Mouse (Mus musculus): ENCODE measurements around the gene Gnai1.

Gene Gnai1

GRCm38 (mm10) chr5:18273291-18274284 lies 86.6 kb downstream of the Gnai1 start:
- Histone ChIP-seq H3K4me1 (replicated peaks; ENCODE audit: low read depth, low read length) (no peaks in the 10 kb centered on the region; the same call in 1 of the 2 replicates), H3K27me3 (ENCODE audit: insufficient read depth, low read length) (no peaks in the 10 kb centered on the region), H3K36me3 (ENCODE audit: insufficient read depth, low read length) (no peaks in the 10 kb centered on the region), H3K9me3 (ENCODE audit: low read length) (no peaks in the 10 kb centered on the region), H3K4me3 (replicated peaks; ENCODE audit: low read length) (no peak overlapping the region)
- no peak for TF ChIP-seq CTCF (conservative IDR thresholded peaks at IDR 0.05; ENCODE audit: low read length)
- TF ChIP-seq POU5F1 (IDR thresholded peaks at IDR 0.05; ENCODE audit: borderline replicate concordance, low read length): no peak
- no peak for TF ChIP-seq NANOG (IDR thresholded peaks at IDR 0.05; ENCODE audit: borderline replicate concordance, low read length)

- peaks cover 6% of the 10 kb centered on the region for H3K9me3 ChIP-seq (ENCODE audit: low read length)
- H3K4me1 ChIP-seq (replicated peaks; ENCODE audit: low read depth, low read length): no peaks in the 10 kb centered on the region
- H3K27me3 ChIP-seq (ENCODE audit: insufficient read depth, low read length): no peaks in the 10 kb centered on the region
- TF ChIP-seq NANOG (IDR thresholded peaks at IDR 0.05; ENCODE audit: borderline replicate concordance, low read length) (no peak), CTCF (conservative IDR thresholded peaks at IDR 0.05; ENCODE audit: low read length) (no peak), POU5F1 (IDR thresholded peaks at IDR 0.05; ENCODE audit: borderline replicate concordance, low read length) (no peak)
- H3K36me3 ChIP-seq (ENCODE audit: insufficient read depth, low read length): no peaks in the 10 kb centered on the region
- no peak overlapping the region for H3K4me3 ChIP-seq (replicated peaks; ENCODE audit: low read length)
Observed at GRCm38 (mm10) chr5:18250379-18251017, 109.7 kb downstream of the Gnai1 start.

GRCm38 (mm10) chr5:18249132-18249531 lies 111.0 kb downstream of the Gnai1 start:
- TF ChIP-seq NANOG (IDR thresholded peaks at IDR 0.05; ENCODE audit: borderline replicate concordance, low read length) (no peak), POU5F1 (IDR thresholded peaks at IDR 0.05; ENCODE audit: borderline replicate concordance, low read length) (no peak), CTCF (conservative IDR thresholded peaks at IDR 0.05; ENCODE audit: low read length) (no peak)
- no peaks in the 10 kb centered on the region for H3K4me1 ChIP-seq (replicated peaks; ENCODE audit: low read depth, low read length)
- H3K36me3 ChIP-seq (ENCODE audit: insufficient read depth, low read length): no peaks in the 10 kb centered on the region
- H3K9me3 ChIP-seq (ENCODE audit: low read length): peaks cover 6% of the 10 kb centered on the region
- no peak overlapping the region for H3K4me3 ChIP-seq (replicated peaks; ENCODE audit: low read length)
- H3K27me3 ChIP-seq (ENCODE audit: insufficient read depth, low read length): no peaks in the 10 kb centered on the region

DNA sequence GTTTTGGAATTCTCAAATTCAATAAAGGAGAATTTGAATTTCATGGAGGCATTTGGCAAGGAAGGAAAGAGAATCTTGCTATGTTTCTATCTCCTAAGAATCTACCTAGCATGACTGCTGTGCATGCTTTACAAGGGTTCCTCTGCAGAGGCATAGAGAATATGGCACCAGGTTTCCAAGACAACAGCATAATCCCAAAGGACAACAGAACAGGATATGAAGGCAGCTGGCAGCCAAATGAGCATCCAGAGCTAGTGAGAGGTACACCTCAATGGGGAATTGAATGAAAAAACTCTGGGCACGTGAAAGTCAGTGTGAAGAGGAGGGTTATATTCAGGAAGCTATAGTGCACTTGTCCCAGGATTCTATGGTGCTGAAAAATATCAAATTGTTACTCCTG lies 130.8 kb downstream of the Gnai1 start:
- Histone ChIP-seq H3K27me3 (ENCODE audit: insufficient read depth, low read length) (no peaks in the 10 kb centered on the region), H3K4me3 (replicated peaks; ENCODE audit: low read length) (no peak overlapping the region), H3K9me3 (ENCODE audit: low read length) (no peaks in the 10 kb centered on the region), H3K4me1 (replicated peaks; ENCODE audit: low read depth, low read length) (no peaks in the 10 kb centered on the region), H3K36me3 (ENCODE audit: insufficient read depth, low read length) (no peaks in the 10 kb centered on the region)
- no peak for TF ChIP-seq POU5F1 (IDR thresholded peaks at IDR 0.05; ENCODE audit: borderline replicate concordance, low read length)
- TF ChIP-seq NANOG (IDR thresholded peaks at IDR 0.05; ENCODE audit: borderline replicate concordance, low read length): no peak
- no peak for TF ChIP-seq CTCF (conservative IDR thresholded peaks at IDR 0.05; ENCODE audit: low read length)

DNA sequence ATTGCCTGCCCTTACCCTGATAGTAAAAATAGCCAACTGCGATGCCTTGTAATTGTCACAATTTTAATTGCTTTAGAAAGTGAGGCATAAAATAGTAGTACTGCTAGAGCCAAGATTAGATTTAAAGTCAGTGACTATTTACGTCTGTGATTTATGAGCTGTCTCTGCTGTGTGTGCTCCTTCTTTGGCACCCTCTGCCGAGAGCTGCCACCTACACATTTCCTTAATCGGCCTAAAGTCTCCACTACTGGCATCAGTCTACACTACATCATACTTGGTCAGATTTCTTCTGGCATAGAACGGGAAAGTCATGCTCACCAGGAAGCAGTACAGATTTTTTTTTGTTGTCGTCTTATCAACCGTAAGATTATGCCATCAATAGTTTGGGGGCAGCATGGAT lies 131.3 kb downstream of the Gnai1 start:
- Histone ChIP-seq H3K9me3 (ENCODE audit: low read length) (no peaks in the 10 kb centered on the region), H3K27me3 (ENCODE audit: insufficient read depth, low read length) (no peaks in the 10 kb centered on the region), H3K4me3 (replicated peaks; ENCODE audit: low read length) (no peak overlapping the region), H3K4me1 (replicated peaks; ENCODE audit: low read depth, low read length) (no peaks in the 10 kb centered on the region), H3K36me3 (ENCODE audit: insufficient read depth, low read length) (no peaks in the 10 kb centered on the region)
- no peak for TF ChIP-seq CTCF (conservative IDR thresholded peaks at IDR 0.05; ENCODE audit: low read length)
- TF ChIP-seq POU5F1 (IDR thresholded peaks at IDR 0.05; ENCODE audit: borderline replicate concordance, low read length): no peak
- no peak for TF ChIP-seq NANOG (IDR thresholded peaks at IDR 0.05; ENCODE audit: borderline replicate concordance, low read length)

DNA sequence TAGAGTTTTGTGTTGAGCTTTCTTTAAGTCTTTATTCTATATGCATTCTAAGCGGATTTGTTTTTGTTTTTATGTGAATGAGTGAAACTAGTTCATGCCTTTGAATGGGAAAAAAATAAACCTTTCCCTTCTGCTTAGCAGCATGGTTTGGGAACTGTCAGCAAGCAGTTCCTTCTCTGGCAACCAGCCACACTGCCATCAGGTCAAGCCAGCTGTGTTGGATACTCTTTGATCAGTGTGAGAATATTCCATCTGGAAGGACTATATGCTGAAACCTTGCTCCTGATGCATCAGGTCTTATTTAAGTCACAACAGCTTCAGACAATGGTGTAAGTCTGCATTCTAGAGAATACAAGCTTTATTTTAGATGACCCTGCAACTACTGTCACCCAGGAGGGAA lies 139.3 kb downstream of the Gnai1 start:
- no peaks in the 10 kb centered on the region for H3K9me3 ChIP-seq (ENCODE audit: low read length)
- H3K4me1 ChIP-seq (replicated peaks; ENCODE audit: low read depth, low read length): no peaks in the 10 kb centered on the region
- TF ChIP-seq CTCF (conservative IDR thresholded peaks at IDR 0.05; ENCODE audit: low read length) (no peak), POU5F1 (IDR thresholded peaks at IDR 0.05; ENCODE audit: borderline replicate concordance, low read length) (no peak), NANOG (IDR thresholded peaks at IDR 0.05; ENCODE audit: borderline replicate concordance, low read length) (no peak)
- no peak overlapping the region for H3K4me3 ChIP-seq (replicated peaks; ENCODE audit: low read length)
- no peaks in the 10 kb centered on the region for H3K36me3 ChIP-seq (ENCODE audit: insufficient read depth, low read length)
- H3K27me3 ChIP-seq (ENCODE audit: insufficient read depth, low read length): no peaks in the 10 kb centered on the region

DNA sequence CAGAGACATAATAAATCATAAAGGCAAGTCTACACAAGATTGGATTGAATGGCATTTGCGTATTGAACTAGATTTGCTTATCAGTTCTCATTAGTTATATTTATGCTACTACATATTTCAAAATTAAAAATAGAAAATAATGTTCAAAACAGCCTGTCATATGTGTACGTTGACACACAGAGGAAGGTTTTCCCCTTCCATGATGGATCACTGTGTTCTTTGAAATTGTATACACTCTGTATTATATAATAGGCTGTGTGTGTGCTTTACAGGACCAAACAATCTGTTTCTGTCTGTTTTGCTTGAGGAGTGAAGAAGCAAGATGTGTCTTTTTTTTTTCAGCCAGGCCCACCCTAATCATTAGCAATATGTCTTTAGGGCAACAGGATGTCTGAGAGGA lies 141.9 kb downstream of the Gnai1 start:
- no peak overlapping the region for H3K4me3 ChIP-seq (replicated peaks; ENCODE audit: low read length)
- H3K27me3 ChIP-seq (ENCODE audit: insufficient read depth, low read length): no peaks in the 10 kb centered on the region
- TF ChIP-seq CTCF (conservative IDR thresholded peaks at IDR 0.05; ENCODE audit: low read length) (no peak), NANOG (IDR thresholded peaks at IDR 0.05; ENCODE audit: borderline replicate concordance, low read length) (no peak), POU5F1 (IDR thresholded peaks at IDR 0.05; ENCODE audit: borderline replicate concordance, low read length) (no peak)
- H3K9me3 ChIP-seq (ENCODE audit: low read length): peaks cover 14% of the 10 kb centered on the region; the same call in 1 of the 2 replicates
- H3K36me3 ChIP-seq (ENCODE audit: insufficient read depth, low read length): no peaks in the 10 kb centered on the region
- no peaks in the 10 kb centered on the region for H3K4me1 ChIP-seq (replicated peaks; ENCODE audit: low read depth, low read length)

DNA sequence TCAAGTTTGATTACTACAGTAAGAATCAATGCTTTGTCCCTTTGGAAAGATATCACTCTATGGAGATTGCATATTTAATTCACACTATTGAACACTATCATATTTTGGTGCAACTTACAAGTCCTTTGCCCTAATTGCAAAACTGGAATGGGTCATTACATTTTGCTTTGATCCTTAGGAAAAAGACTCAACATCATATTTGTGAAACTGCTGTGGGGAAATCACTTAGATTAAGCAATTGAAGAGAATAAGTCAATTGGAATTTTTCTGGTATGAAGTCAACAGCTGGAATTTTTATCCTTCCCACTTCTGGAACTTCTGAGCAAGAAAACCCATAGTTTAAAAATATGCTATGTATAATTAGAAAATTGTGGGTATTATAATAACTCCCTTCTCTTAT lies 142.3 kb downstream of the Gnai1 start:
- no peaks in the 10 kb centered on the region for H3K27me3 ChIP-seq (ENCODE audit: insufficient read depth, low read length)

More for the DNA sequence above, 142.3 kb downstream of the Gnai1 start:
- no peaks in the 10 kb centered on the region for H3K4me1 ChIP-seq (replicated peaks; ENCODE audit: low read depth, low read length)
- no peaks in the 10 kb centered on the region for H3K36me3 ChIP-seq (ENCODE audit: insufficient read depth, low read length)
- H3K9me3 ChIP-seq (ENCODE audit: low read length): peaks cover 14% of the 10 kb centered on the region; the same call in 1 of the 2 replicates
- no peak for TF ChIP-seq POU5F1 (IDR thresholded peaks at IDR 0.05; ENCODE audit: borderline replicate concordance, low read length)
- TF ChIP-seq CTCF (conservative IDR thresholded peaks at IDR 0.05; ENCODE audit: low read length): no peak
- TF ChIP-seq NANOG (IDR thresholded peaks at IDR 0.05; ENCODE audit: borderline replicate concordance, low read length): no peak
- H3K4me3 ChIP-seq (replicated peaks; ENCODE audit: low read length): no peak overlapping the region

Data from E14TG2a.4 (cell line).